Mouse (Mus musculus) heart, postnatal 0 days (tissue): ENCODE measurements around the gene Prss38. TPM values are rescaled to one million over a fixed set of nuclear protein-coding genes. Genes with fewer than 3 reads are reported as not detected.
"Not testable (repeated sequence)": the region's sequence is repeated elsewhere in the genome, so short reads cannot be mapped to it uniquely, and the experiment has no call there.

Experiments
- ATAC-seq: fragments of 200-750 bp; cut with Nextera tagmentation; 2 replicates; pipeline ENCODE4 v1.8.0; 2017; ENCODE audit warnings: low read depth, moderate number of reproducible peaks, moderate library complexity; ENCODE audit not compliant: insufficient read depth
- DNase-seq: peaks from one replicate; pipeline ENCODE4 v3.0.0-alpha.2; 2016; ENCODE audit warnings: low spot score
- H3K27ac ChIP-seq: fragments of 300-500 bp; sonication (generic); 2 replicates; pipeline ENCODE4 v1.5.1; 2014; ENCODE audit warnings: low read depth, mild to moderate bottlenecking
- H3K27me3 ChIP-seq: fragments of 300-500 bp; sonication (generic); 2 replicates; pipeline ENCODE4 v1.6.1; 2014; ENCODE audit warnings: low read length, mixed read lengths; ENCODE audit not compliant: control insufficient read depth, insufficient read depth
- H3K36me3 ChIP-seq: fragments of 300-500 bp; sonication (generic); replicated peaks from 2 replicates; pipeline ENCODE4 v1.6.1; 2014; ENCODE audit warnings: low read length, mixed read lengths; ENCODE audit not compliant: control insufficient read depth, insufficient read depth
- H3K4me1 ChIP-seq: fragments of 300-500 bp; sonication (generic); 2 replicates; pipeline ENCODE4 v1.6.1; 2014; ENCODE audit warnings: antibody characterized with exemption; ENCODE audit not compliant: control insufficient read depth, insufficient read depth
- H3K4me2 ChIP-seq: fragments of 300-500 bp; sonication (generic); 2 replicates; pipeline ENCODE4 v1.6.1; 2014; ENCODE audit warnings: low read depth, mild to moderate bottlenecking, low read length, moderate library complexity
- H3K4me3 ChIP-seq: fragments of 300-500 bp; sonication (generic); 2 replicates; pipeline ENCODE4 v1.5.1; 2014; ENCODE audit warnings: low read depth, low read length
- H3K9ac ChIP-seq: fragments of 300-500 bp; sonication (generic); replicated peaks from 2 replicates; pipeline ENCODE4 v1.6.1; 2014; ENCODE audit warnings: low read depth, low read length, mixed read lengths
- H3K9me3 ChIP-seq: fragments of 300-500 bp; sonication (generic); replicated peaks from 2 replicates; pipeline ENCODE4 v1.6.1; 2016; ENCODE audit warnings: low read length; ENCODE audit not compliant: control insufficient read depth
- CTCF ChIP-seq: IDR thresholded peaks from 2 replicates; pipeline ENCODE4 v1.5.1; 2016; ENCODE audit warnings: antibody characterized with exemption, control low read depth, low read depth
- EP300 ChIP-seq: IDR thresholded peaks from 2 replicates; pipeline ENCODE4 v1.6.1; 2016; ENCODE audit warnings: antibody characterized with exemption, low read depth
- WGBS: fragments of 180-500 bp; shearing (Covaris S2); extraction: QIAGEN DNeasy Blood & Tissue Kit; methylation state at CpG from one replicate; pipeline ENCODE4 v1.1.7; 2014; 5-methylcytosine and 5-hydroxymethylcytosine counted together
- polyA plus RNA-seq: library from polyadenylated mRNA; unstranded; fragments of >200 nt; fragmentation: Nextera tagmentation; extraction: Ambion mirVana; gene quantifications from 2 replicates; pipeline ENCODE4 v1.2.1, GENCODE M21; 2015
- total RNA-seq: library from RNA; depleted of rRNA; stranded (reverse); fragments of >200 nt; gene quantifications from 2 replicates; pipeline ENCODE4 v1.2.3, GENCODE M21; 2014; ENCODE audit warnings: low replicate concordance

The Prss38 gene
- total and polyA plus RNA-seq, 2 experiments from 2014 or later = not detected

- Histone ChIP-seq H3K4me3 (no peak overlapping the region), H3K4me1 (no peaks in the 10 kb centered on the region), H3K27ac (no peak overlapping the region), H3K27me3 (no peaks in the 10 kb centered on the region), H3K36me3 (no peaks in the 10 kb centered on the region), H3K9me3 (no peaks in the 10 kb centered on the region), H3K9ac (no peak overlapping the region), H3K4me2 (no peak overlapping the region)
- no peak for TF ChIP-seq EP300
- no peak for TF ChIP-seq CTCF
- ATAC-seq (no peak), DNase-seq (no peak)
- WGBS = 66% methylated on average over 3 of the region's 3 CpGs
These were observed 2.5 kb upstream of the Prss38 start for GRCm38 (mm10) chr11:59377999-59378398.

GRCm38 (mm10) chr11:59369848-59370247 is 5.6 kb downstream of the Prss38 start:
- Histone ChIP-seq H3K27me3 (no peaks in the 10 kb centered on the region), H3K27ac (no peak overlapping the region), H3K4me3 (no peak overlapping the region), H3K9ac (no peak overlapping the region), H3K4me1 (no peaks in the 10 kb centered on the region), H3K4me2 (no peak overlapping the region), H3K36me3 (no peaks in the 10 kb centered on the region), H3K9me3 (no peaks in the 10 kb centered on the region)
- ATAC-seq (no peak), DNase-seq (no peak)
- TF ChIP-seq CTCF (no peak), EP300 (no peak)
- WGBS = 65% methylated on average over 11 of the region's 11 CpGs

- not testable (repeated sequence) for ATAC-seq, H3K36me3 ChIP-seq, H3K9ac ChIP-seq, H3K4me2 ChIP-seq, H3K4me1 ChIP-seq, DNase-seq, H3K27me3 ChIP-seq, H3K9me3 ChIP-seq, H3K4me3 ChIP-seq, H3K27ac ChIP-seq
- WGBS = 84% methylated on average over 4 of the region's 4 CpGs
These were observed 7.5 kb downstream of the Prss38 start for GRCm38 (mm10) chr11:59367955-59368354.

GRCm38 (mm10) chr11:59366633-59367032 is 8.8 kb downstream of the Prss38 start:
- no peak overlapping the region for H3K9ac ChIP-seq
- DNase-seq (no peak), ATAC-seq (no peak)
- H3K27ac ChIP-seq = no peak overlapping the region
- no peak overlapping the region for H3K4me2 ChIP-seq
- H3K4me3 ChIP-seq = no peak overlapping the region
- H3K4me1 ChIP-seq = no peaks in the 10 kb centered on the region
- no peak for TF ChIP-seq EP300
- peak; percentile 46 for TF ChIP-seq CTCF
- 41% methylated on average over 3 of the region's 3 CpGs for whole genome bisulfite sequencing
- no peaks in the 10 kb centered on the region for H3K36me3 ChIP-seq
- H3K27me3 ChIP-seq = no peaks in the 10 kb centered on the region
- H3K9me3 ChIP-seq = no peaks in the 10 kb centered on the region

GRCm38 (mm10) chr11:59366031-59366430 is 9.4 kb downstream of the Prss38 start:
- Histone ChIP-seq H3K4me3 (no peak overlapping the region), H3K27me3 (no peaks in the 10 kb centered on the region), H3K4me1 (no peaks in the 10 kb centered on the region), H3K9me3 (no peaks in the 10 kb centered on the region), H3K4me2 (no peak overlapping the region), H3K9ac (no peak overlapping the region), H3K27ac (no peak overlapping the region), H3K36me3 (no peaks in the 10 kb centered on the region)
- DNase-seq = no peak
- TF ChIP-seq CTCF (no peak), EP300 (no peak)
- 69% methylated on average over 3 of the region's 3 CpGs for WGBS
- ATAC-seq = no peak

- no peak overlapping the region for H3K4me2 ChIP-seq
- H3K9ac ChIP-seq = no peak overlapping the region
- peak; percentile 47 for DNase-seq
- H3K4me3 ChIP-seq = no peak overlapping the region
- H3K9me3 ChIP-seq = no peaks in the 10 kb centered on the region
- 32% methylated on average over 3 of the region's 3 CpGs for WGBS
- H3K27ac ChIP-seq = no peak overlapping the region; the same call in 1 of the 2 replicates
- TF ChIP-seq EP300 = no peak
- no peak for TF ChIP-seq CTCF
- H3K36me3 ChIP-seq = no peaks in the 10 kb centered on the region
- no peaks in the 10 kb centered on the region for H3K27me3 ChIP-seq
- H3K4me1 ChIP-seq = no peaks in the 10 kb centered on the region
- ATAC-seq = peak; percentile 67
These were observed 11.0 kb downstream of the Prss38 start for GRCm38 (mm10) chr11:59364417-59364816.
